In genomic region chr15:103259989-103260388, GRCm38 (mm10) we compare ENCODE assay signal across 14 mouse cellular contexts. TPM values are rescaled to one million over a fixed set of nuclear protein-coding genes. Genes with fewer than 3 reads are reported as not detected.
DNase-seq lines count a peak whose midpoint lies in the region; ATAC-seq and TF ChIP-seq lines count a peak whose summit lies in the region.
"Had no signal": no experiment of that assay in that cellular context is flagged by ENCODE, and none has a peak within 500 bp of the region (broad histone marks: within the 10 kb centered on the region; RNA-seq: fewer than 3 reads in every experiment).

No protein-coding gene starts in this region.

- no peaks in the 10 kb centered on the region for H3K9me3 ChIP-seq in heart, embryonic 10.5 days
- H3K9me3 ChIP-seq: heart, embryonic 13.5 days had no signal

- intact Hi-C loops in heart, adult 2 months (cut with DNase I), result no loop called here

- no peak for TF ChIP-seq CTCF in heart, adult 2 months (IDR thresholded peaks at IDR 0.05)

- H3K27ac ChIP-seq in heart, embryonic 10.5 days, result peak overlapping the region; percentile 33; the same call in 1 of the 2 replicates
- no peak overlapping the region for H3K27ac ChIP-seq in heart, adult 2 months
- H3K27ac ChIP-seq: heart, embryonic 13.5 days; hindbrain, postnatal 0 days had no signal

- DNase-seq in heart, embryonic 10.5 days (ENCODE audit: low spot score), result no peak
- no peak for DNase-seq in heart, adult 2 months
- DNase-seq in spleen, postnatal 10 days (ENCODE audit: low spot score in 2 of 2), result peak; percentile 72 to 78
- no peak for DNase-seq in spleen, adult 12 weeks (ENCODE audit: low spot score)
- DNase-seq in kidney, postnatal 4 days, result peak; percentile 29 to 35
- DNase-seq in right cerebral cortex, postnatal 36 days (ENCODE audit: low spot score in 2 of 2), result no peak
- no peak for DNase-seq in cerebellum, postnatal 14 days
- DNase-seq: adrenal gland, adult 8-10 months had no signal

- 14% methylated on average over 1 of the region's 1 CpGs for WGBS in heart, embryonic 10.5 days
- 28% methylated on average over 1 of the region's 1 CpGs for WGBS in heart, adult 2 months

- H3K4me1 ChIP-seq in heart, embryonic 10.5 days, result peaks cover 28% of the 10 kb centered on the region
- H3K4me1 ChIP-seq in heart, adult 2 months (ENCODE audit: control insufficient read depth, insufficient read depth, low read length), result peaks cover 4% of the 10 kb centered on the region

- H3K79me2 ChIP-seq in heart, adult 2 months (replicated peaks; ENCODE audit: control insufficient read depth, insufficient read depth, low read length), result no peaks in the 10 kb centered on the region

- no peak for TF ChIP-seq EP300 in heart, adult 2 months (IDR thresholded peaks at IDR 0.05; ENCODE audit: insufficient read depth, low read depth, low read length)

- H3K27me3 ChIP-seq in heart, embryonic 10.5 days (ENCODE audit: insufficient read depth, poor library complexity, severe bottlenecking), result no peaks in the 10 kb centered on the region
- no peaks in the 10 kb centered on the region for H3K27me3 ChIP-seq in heart, adult 2 months (ENCODE audit: control insufficient read depth, insufficient read depth, low read length)
- H3K27me3 ChIP-seq: heart, embryonic 13.5 days had no signal

- H3K9ac ChIP-seq in heart, adult 2 months (ENCODE audit: low read depth, low read length), result no peak overlapping the region
- H3K9ac ChIP-seq: heart, embryonic 13.5 days had no signal

- H3K36me3 ChIP-seq in heart, embryonic 10.5 days, result no peaks in the 10 kb centered on the region
- H3K36me3 ChIP-seq in heart, adult 2 months (ENCODE audit: control insufficient read depth, insufficient read depth, low read length), result no peaks in the 10 kb centered on the region
- H3K36me3 ChIP-seq: heart, embryonic 13.5 days had no signal

- 0 out of 2 replicates have a peak, but pooled peaks have one; percentile 3 for ATAC-seq in megakaryocyte-erythroid progenitor cell, adult 5-6 weeks (replicated peaks; ENCODE audit: low FRiP score, low TSS enrichment, poor library complexity, severe bottlenecking)
- ATAC-seq: hindbrain, postnatal 0 days had no signal

- H3K4me3 ChIP-seq in heart, embryonic 10.5 days, result no peak overlapping the region
- H3K4me3 ChIP-seq in heart, adult 2 months, result no peak overlapping the region
- H3K4me3 ChIP-seq: heart, embryonic 13.5 days had no signal

- TF ChIP-seq POLR2A in heart, adult 2 months (IDR thresholded peaks at IDR 0.05; ENCODE audit: insufficient read depth, low read depth, low read length), result no peak

RNA-seq across cellular contexts. Expression of gene Nfe2, which starts 1.8 kb away (rescaled TPM):
- 15.2 and 19.4 TPM in 2 replicates for polyA plus RNA-seq in heart, embryonic 10.5 days (2016; fragmentation: Nextera tagmentation; extraction: Ambion mirVana)
- 1 to 10 TPM in 1 of 2 experiments, under 1 TPM in 1; 0.86 to 2.0 TPM for total RNA-seq in heart, adult 2 months (2021)
- 1.6 and 1.9 TPM in 2 replicates for polyA plus RNA-seq in heart, adult 2 months (2012; rRNA removed)
- 145 and 147 TPM in 2 replicates for total RNA-seq in megakaryocyte-erythroid progenitor cell, adult 5-6 weeks (2014; fragmentation: Nextera tagmentation)
- total RNA-seq in megakaryocyte-erythroid progenitor cell, adult 5-6 weeks (2017), result 124 and 142 TPM in 2 replicates
- total RNA-seq: gastrocnemius, adult 8-10 months; left cerebral cortex, postnatal 36 days had no signal

RNA-seq across cellular contexts. Expression of gene Copz1, which starts 12.5 kb away (rescaled TPM):
- 220 and 264 TPM in 2 replicates for polyA plus RNA-seq in heart, embryonic 10.5 days (2016; fragmentation: Nextera tagmentation; extraction: Ambion mirVana)
- total RNA-seq in heart, adult 2 months (2021), result 10 to 100 TPM; 50.2 to 55.2 TPM
- 58.7 and 96.8 TPM in 2 replicates for polyA plus RNA-seq in heart, adult 2 months (2012; rRNA removed)
- 218 and 249 TPM in 2 replicates for total RNA-seq in megakaryocyte-erythroid progenitor cell, adult 5-6 weeks (2014; fragmentation: Nextera tagmentation)
- total RNA-seq in megakaryocyte-erythroid progenitor cell, adult 5-6 weeks (2017), result 53.9 and 91.2 TPM in 2 replicates

RNA-seq across cellular contexts. Expression of gene Hnrnpa1, which starts 19.8 kb away (rescaled TPM):
- polyA plus RNA-seq in heart, embryonic 10.5 days (2016; fragmentation: Nextera tagmentation; extraction: Ambion mirVana), result 682 and 901 TPM in 2 replicates
- total RNA-seq in heart, adult 2 months (2021), result 100 to 1,000 TPM; 143 to 149 TPM
- 59.4 and 109 TPM in 2 replicates for polyA plus RNA-seq in heart, adult 2 months (2012; rRNA removed)
- 845 and 937 TPM in 2 replicates for total RNA-seq in megakaryocyte-erythroid progenitor cell, adult 5-6 weeks (2014; fragmentation: Nextera tagmentation)
- total RNA-seq in megakaryocyte-erythroid progenitor cell, adult 5-6 weeks (2017), result 2,161 and 2,727 TPM in 2 replicates

RNA-seq across cellular contexts. Expression of gene Cbx5, which starts 20.4 kb away (rescaled TPM):
- 152 and 154 TPM in 2 replicates for polyA plus RNA-seq in heart, embryonic 10.5 days (2016; fragmentation: Nextera tagmentation; extraction: Ambion mirVana)
- 10 to 100 TPM; 56.5 to 57.0 TPM for total RNA-seq in heart, adult 2 months (2021)
- 15.6 and 39.9 TPM in 2 replicates for polyA plus RNA-seq in heart, adult 2 months (2012; rRNA removed)
- total RNA-seq in megakaryocyte-erythroid progenitor cell, adult 5-6 weeks (2014; fragmentation: Nextera tagmentation), result 151 and 165 TPM in 2 replicates
- total RNA-seq in megakaryocyte-erythroid progenitor cell, adult 5-6 weeks (2017), result 183 and 300 TPM in 2 replicates

RNA-seq across cellular contexts. Expression of gene Gpr84, which starts 50.4 kb away (rescaled TPM):
- 0.35 TPM in 1 of 2 replicates, not detected in the other for polyA plus RNA-seq in heart, embryonic 10.5 days (2016; fragmentation: Nextera tagmentation; extraction: Ambion mirVana)
- total RNA-seq in heart, adult 2 months (2021), result not detected
- polyA plus RNA-seq in heart, adult 2 months (2012; rRNA removed), result 0.06 TPM in 1 of 2 replicates, not detected in the other
- 0.49 TPM in 1 of 2 replicates, not detected in the other for total RNA-seq in megakaryocyte-erythroid progenitor cell, adult 5-6 weeks (2014; fragmentation: Nextera tagmentation)
- total RNA-seq in megakaryocyte-erythroid progenitor cell, adult 5-6 weeks (2017), result 0.34 and 1.3 TPM in 2 replicates
- total RNA-seq: adrenal gland, adult 8-10 months; gastrocnemius, adult 8-10 months had no signal
- polyA plus RNA-seq: forebrain, embryonic 11.5 days had no signal

Comparison
In these comparisons a context has a peak if more than half of its experiments do, and no peak if none do; other contexts are left out.
1. DNase-seq: peak in spleen, postnatal 10 days (2 of 2) and kidney, postnatal 4 days (2 of 2); none in heart, embryonic 10.5 days (single experiment), heart, adult 2 months (0 of 2), spleen, adult 12 weeks (single experiment), right cerebral cortex, postnatal 36 days (0 of 2) and cerebellum, postnatal 14 days (0 of 2).
2. RNA of gene Nfe2, which starts 1.8 kb away (total RNA-seq): 124 to 147 TPM in megakaryocyte-erythroid progenitor cell, adult 5-6 weeks; 0.86 to 2.0 TPM in heart, adult 2 months; every median in the first group is over 10 times any median in the second.
3. RNA of gene Hnrnpa1, which starts 19.8 kb away (total RNA-seq): 845 to 2,727 TPM in megakaryocyte-erythroid progenitor cell, adult 5-6 weeks; 143 to 149 TPM in heart, adult 2 months; every median in the first group is over 4 times any median in the second.